Mouse (Mus musculus) cortical plate, adult 2 months (tissue): ENCODE data around the gene Lman1l. TPM values are rescaled to one million over a fixed set of nuclear protein-coding genes. Genes with fewer than 3 reads are reported as not detected.

Experiments used
- H3K27ac ChIP-seq: fragments of 200-500 bp; 2 replicates; pipeline ENCODE4 v1.5.1; 2012; ENCODE audit warnings: low read length, control low read depth, inconsistent platforms; ENCODE audit not compliant: insufficient read depth
- H3K4me1 ChIP-seq: fragments of 200-500 bp; 2 replicates; pipeline ENCODE4 v1.6.1; 2011; ENCODE audit warnings: low read length; ENCODE audit not compliant: control insufficient read depth, insufficient read depth
- H3K4me3 ChIP-seq: fragments of 200-500 bp; 2 replicates; pipeline ENCODE4 v1.5.1; 2011; ENCODE audit warnings: mild to moderate bottlenecking, low read length, control low read depth; ENCODE audit not compliant: insufficient read depth
- CTCF ChIP-seq: fragments of 200-500 bp; IDR thresholded peaks from 2 replicates; pipeline ENCODE4 v1.5.1; 2011; ENCODE audit warnings: mild to moderate bottlenecking, control low read depth, low read length; ENCODE audit not compliant: insufficient read depth; ENCODE audit errors: extremely low read depth
- POLR2A ChIP-seq: fragments of 200-500 bp; IDR thresholded peaks from 2 replicates; pipeline ENCODE4 v1.6.1; 2011; ENCODE audit warnings: mild to moderate bottlenecking, low read length, control low read depth; ENCODE audit not compliant: insufficient read depth; ENCODE audit errors: extremely low read depth
- polyA plus RNA-seq: library from polyadenylated mRNA; depleted of rRNA; stranded (reverse); fragments of >200 nt; gene quantifications from 2 replicates; pipeline ENCODE4 v1.2.3, GENCODE M21; 2012; rRNA removed

Gene Lman1l
- polyA plus RNA-seq, 1 experiment = not detected

- H3K4me3 ChIP-seq = no peak overlapping the region
- H3K27ac ChIP-seq = peak overlapping the region; percentile 48; the same call in 1 of the 2 replicates
- H3K4me1 ChIP-seq = peaks cover 15% of the 10 kb centered on the region
- TF ChIP-seq CTCF = no peak
- no peak for TF ChIP-seq POLR2A
Measured at GRCm38 (mm10) chr9:57565741-57566221, 54.8 kb downstream of the Lman1l start.

DNA sequence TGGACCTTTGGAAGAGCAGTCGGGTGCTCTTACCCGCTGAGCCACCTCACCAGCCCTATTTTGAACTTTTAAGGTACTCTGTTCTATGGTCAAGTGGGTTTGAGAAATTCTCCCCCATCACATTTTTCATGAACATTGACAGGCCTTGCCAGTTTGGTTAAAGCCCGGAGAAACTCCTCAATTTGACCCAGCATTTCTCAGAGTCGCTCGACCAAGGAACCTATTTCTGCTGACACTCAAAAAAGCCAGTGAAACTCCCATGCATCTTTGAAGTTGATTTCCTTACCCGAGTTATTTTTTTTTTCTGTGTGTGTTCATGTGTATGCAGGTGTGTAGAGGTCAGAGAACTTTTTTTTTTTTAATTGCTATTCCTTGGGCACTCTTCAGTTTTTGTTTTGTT, 56.0 kb downstream of the Lman1l start:
- no peak for TF ChIP-seq POLR2A
- no peak for TF ChIP-seq CTCF
- Histone ChIP-seq H3K4me3 (no peak overlapping the region), H3K27ac (no peak overlapping the region), H3K4me1 (peaks cover 15% of the 10 kb centered on the region)

DNA sequence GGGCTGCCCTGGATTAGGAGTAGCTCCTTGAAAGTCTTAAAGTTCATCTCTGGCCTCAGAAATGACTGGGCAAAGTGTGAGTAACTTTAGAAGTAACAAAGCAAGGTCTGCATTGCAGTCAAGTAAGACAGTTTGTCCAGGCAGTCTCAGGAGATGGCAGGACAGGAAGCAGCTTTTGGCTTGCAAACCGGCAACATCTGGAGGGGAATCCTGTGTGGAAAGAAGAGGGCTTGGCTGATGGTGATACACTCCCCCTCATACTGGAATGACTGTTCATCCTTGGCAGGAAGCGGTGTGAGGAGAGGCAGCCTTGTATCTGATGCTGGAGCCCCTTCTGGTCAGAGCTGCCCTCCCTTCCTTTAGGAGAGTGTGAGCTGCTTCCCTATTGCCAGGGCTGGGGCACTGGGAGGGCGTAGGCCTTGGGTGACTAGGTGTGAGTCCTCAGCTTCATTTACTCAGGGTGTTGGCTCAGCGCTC, 57.6 kb downstream of the Lman1l start:
- Histone ChIP-seq H3K4me3 (no peak overlapping the region), H3K4me1 (peaks cover 15% of the 10 kb centered on the region), H3K27ac (no peak overlapping the region)
- TF ChIP-seq CTCF (no peak), POLR2A (no peak)

DNA sequence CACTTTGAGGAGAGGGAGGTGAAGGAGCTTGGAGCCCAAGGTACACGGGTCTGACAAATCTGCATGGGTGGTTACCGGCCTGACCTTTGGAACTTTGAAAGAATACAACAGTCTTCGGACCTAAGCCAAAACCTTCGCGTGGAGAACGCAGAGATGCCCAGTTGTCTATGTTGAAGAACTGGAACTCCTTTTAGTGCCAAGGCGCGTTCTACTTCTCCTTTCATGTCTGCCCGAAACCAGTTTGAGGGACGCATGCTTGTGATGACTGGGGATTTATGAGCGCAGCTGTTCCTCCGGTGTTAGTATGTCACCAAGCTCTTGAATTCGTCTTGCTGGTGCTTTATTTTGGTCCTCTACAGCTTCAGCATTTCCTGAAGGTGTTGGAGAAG, 58.9 kb downstream of the Lman1l start:
- TF ChIP-seq CTCF (no peak), POLR2A (no peak)
- Histone ChIP-seq H3K27ac (no peak overlapping the region), H3K4me1 (peaks cover 13% of the 10 kb centered on the region; the same call in 1 of the 2 replicates), H3K4me3 (peak overlapping the region; percentile 59; the same call in 1 of the 2 replicates)

DNA sequence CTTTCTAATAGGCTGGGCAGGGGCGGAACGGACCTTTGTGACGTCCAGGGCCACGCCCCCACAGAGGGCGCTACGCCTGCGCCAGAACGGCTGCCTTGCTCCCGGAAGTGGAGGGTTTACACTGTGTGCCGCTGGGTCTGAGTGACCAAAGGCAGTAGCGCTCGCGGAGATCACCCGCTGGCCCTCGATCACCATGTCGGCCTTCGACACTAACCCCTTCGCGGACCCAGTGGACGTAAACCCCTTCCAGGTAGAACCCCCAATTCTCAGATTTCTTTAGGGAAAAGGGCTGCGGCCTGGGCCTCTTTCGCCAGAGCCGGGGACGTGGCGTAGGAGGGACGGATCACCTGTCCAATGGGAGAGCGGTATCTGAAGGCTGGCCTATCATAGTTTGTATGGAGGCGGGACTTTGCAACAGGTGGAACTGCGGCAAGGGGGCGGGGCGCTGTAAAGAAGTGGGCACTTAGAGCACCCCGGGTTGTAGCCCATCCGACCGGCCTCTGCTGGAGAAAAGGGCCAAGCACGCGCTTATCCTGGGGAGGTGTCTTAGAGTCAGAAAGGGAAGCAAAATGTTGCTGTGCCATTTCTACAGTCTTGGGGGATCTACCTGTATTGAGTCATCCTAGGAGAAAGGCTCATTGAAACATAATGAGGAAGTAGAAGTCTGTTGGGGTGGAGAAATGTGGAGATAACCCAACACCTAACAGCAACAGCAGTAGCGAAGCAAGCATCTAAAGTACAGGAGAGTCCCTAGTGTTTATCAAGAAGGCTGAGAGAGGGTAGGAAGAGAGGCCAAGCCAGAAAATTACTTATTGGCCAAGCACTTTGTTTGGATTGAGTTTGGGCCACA, 59.5 kb downstream of the Lman1l start, which contains the start of gene Scamp2:
Scamp2 (plus strand) TSS at position 83 of the 850 bp plus-strand sequence.
- no peak for TF ChIP-seq CTCF
- peak; percentile 86 for TF ChIP-seq POLR2A
- H3K4me1 ChIP-seq = peaks cover 9% of the 10 kb centered on the region; the same call in 1 of the 2 replicates
- peak within 1 kb of the TSS; percentile 59 for H3K4me3 ChIP-seq
- peak within 1 kb of the TSS; percentile 69 for H3K27ac ChIP-seq

GRCm38 (mm10) chr9:57560263-57560662, 60.3 kb downstream of the Lman1l start:
- peaks cover 8% of the 10 kb centered on the region; the same call in 1 of the 2 replicates for H3K4me1 ChIP-seq
- TF ChIP-seq POLR2A (no peak), CTCF (no peak)
- H3K27ac ChIP-seq = peak overlapping the region; percentile 63
- H3K4me3 ChIP-seq = peak overlapping the region; percentile 59

DNA sequence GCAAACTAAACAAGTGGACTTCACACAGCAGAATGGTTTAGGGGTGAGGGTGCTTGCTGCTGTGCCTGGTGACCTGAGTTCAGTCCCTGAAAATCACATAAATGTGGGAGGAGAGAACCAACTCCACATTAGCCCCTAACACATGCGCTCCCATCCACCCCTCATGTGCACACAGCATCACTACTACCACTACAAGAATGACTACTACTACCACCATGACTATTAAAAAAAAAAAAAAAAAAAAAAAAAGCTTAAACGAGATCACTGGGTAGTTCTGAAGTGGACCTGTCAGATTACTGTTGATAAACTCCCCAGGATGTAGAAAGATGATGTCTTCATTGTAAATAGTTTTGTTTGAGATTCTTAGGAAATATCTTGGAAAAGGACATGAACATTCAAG, 61.0 kb downstream of the Lman1l start:
- Histone ChIP-seq H3K27ac (no peak overlapping the region), H3K4me3 (no peak overlapping the region), H3K4me1 (peaks cover 8% of the 10 kb centered on the region; the same call in 1 of the 2 replicates)
- TF ChIP-seq POLR2A (no peak), CTCF (no peak)

- peaks cover 7% of the 10 kb centered on the region; the same call in 1 of the 2 replicates for H3K4me1 ChIP-seq
- TF ChIP-seq CTCF (no peak), POLR2A (no peak)
Measured at GRCm38 (mm10) chr9:57558625-57559024, 61.9 kb downstream of the Lman1l start.

GRCm38 (mm10) chr9:57557215-57557614, 63.4 kb downstream of the Lman1l start:
- Histone ChIP-seq H3K4me3 (no peak overlapping the region), H3K4me1 (peaks cover 6% of the 10 kb centered on the region; the same call in 1 of the 2 replicates), H3K27ac (no peak overlapping the region)
- TF ChIP-seq CTCF (no peak), POLR2A (no peak)

More at GRCm38 (mm10) chr9:57558625-57559024, 61.9 kb downstream of the Lman1l start:
- Histone ChIP-seq H3K27ac (0 out of 2 replicates have a peak overlapping the region, but pooled peaks have one; percentile 3), H3K4me3 (no peak overlapping the region)

Other genes starting within 250 kb of the Lman1l start
- gene Ppcdc, start 180.7 kb downstream of the Lman1l start, polyA plus RNA-seq = 22.2 and 22.9 TPM in 2 replicates
- gene Scamp5, start 152.7 kb downstream of the Lman1l start, polyA plus RNA-seq = 376 and 379 TPM in 2 replicates
- gene Rpp25, start 116.7 kb downstream of the Lman1l start, polyA plus RNA-seq = 15.1 and 16.0 TPM in 2 replicates
- gene Cox5a, start 99.5 kb downstream of the Lman1l start, polyA plus RNA-seq = 384 and 401 TPM in 2 replicates
- 9.5 and 10.9 TPM in 2 replicates for gene Fam219b, start 83.2 kb downstream of the Lman1l start, polyA plus RNA-seq
- gene Mpi, start 68.0 kb downstream of the Lman1l start, polyA plus RNA-seq = 101 and 102 TPM in 2 replicates
- 41.7 and 45.2 TPM in 2 replicates for gene Scamp2, start 59.8 kb downstream of the Lman1l start, polyA plus RNA-seq
- 54.5 and 59.9 TPM in 2 replicates for gene Ulk3, start 31.3 kb downstream of the Lman1l start, polyA plus RNA-seq
- gene Cplx3, start 14.5 kb downstream of the Lman1l start, polyA plus RNA-seq = 44.6 and 48.1 TPM in 2 replicates
- 34.2 and 35.7 TPM in 2 replicates for gene Csk, start 32.9 kb upstream of the Lman1l start, polyA plus RNA-seq
- not detected in 2 replicates for gene Cyp1a2, start 62.9 kb upstream of the Lman1l start, polyA plus RNA-seq
- 0.08 and 0.13 TPM in 2 replicates for gene Cyp1a1, start 67.2 kb upstream of the Lman1l start, polyA plus RNA-seq
- gene Edc3, start 87.8 kb upstream of the Lman1l start, polyA plus RNA-seq = 12.2 and 13.2 TPM in 2 replicates
- 160 and 166 TPM in 2 replicates for gene Clk3, start 145.1 kb upstream of the Lman1l start, polyA plus RNA-seq
- 7.7 and 8.5 TPM in 2 replicates for gene Arid3b, start 216.0 kb upstream of the Lman1l start, polyA plus RNA-seq